In the genomic region with DNA sequence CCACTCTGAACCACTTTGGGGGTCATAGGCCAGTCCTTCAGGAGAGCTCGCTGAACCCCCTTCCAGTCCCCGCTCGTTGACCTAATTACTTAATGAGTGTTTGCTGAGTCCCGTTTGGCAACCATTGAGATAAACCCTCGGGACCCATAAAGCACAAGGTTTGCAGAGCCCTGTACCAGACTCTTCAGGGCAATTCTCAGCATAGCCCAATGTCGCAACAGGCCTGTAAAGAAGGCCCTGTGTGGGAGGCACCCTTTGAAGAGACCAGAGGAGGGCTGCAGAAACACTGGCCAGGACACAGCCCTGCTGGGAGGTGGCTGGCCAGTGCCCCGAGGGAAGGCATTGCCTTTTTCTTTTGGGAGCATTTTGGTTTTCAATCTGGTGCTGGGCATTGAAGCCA, we compare ENCODE assay signal across 15 mouse cellular contexts. TPM values are rescaled to one million over a fixed set of nuclear protein-coding genes. Genes with fewer than 3 reads are reported as not detected.
DNase-seq lines count a peak whose midpoint lies in the region; ATAC-seq and TF ChIP-seq lines count a peak whose summit lies in the region.
"Had no signal": no experiment of that assay in that cellular context is flagged by ENCODE, and none has a peak within 500 bp of the region (broad histone marks: within the 10 kb centered on the region; RNA-seq: fewer than 3 reads in every experiment).

No protein-coding gene starts in this region.

- H3K27ac ChIP-seq in heart, adult 2 months, result no peak overlapping the region
- no peak overlapping the region for H3K27ac ChIP-seq in intestine, embryonic 14.5 days (ENCODE audit: low read depth)
- H3K27ac ChIP-seq in midbrain, embryonic 15.5 days, result no peak overlapping the region
- no peak overlapping the region for H3K27ac ChIP-seq in forebrain, embryonic 15.5 days (replicated peaks)
- H3K27ac ChIP-seq: hindbrain, embryonic 14.5 days; midbrain, embryonic 13.5 days; neural tube, embryonic 12.5 days; stomach, embryonic 15.5 days had no signal

- no peak for TF ChIP-seq CTCF in heart, adult 2 months (IDR thresholded peaks at IDR 0.05)

- no peak for TF ChIP-seq EP300 in heart, adult 2 months (IDR thresholded peaks at IDR 0.05; ENCODE audit: insufficient read depth, low read depth, low read length)

- no peaks in the 10 kb centered on the region for H3K36me3 ChIP-seq in heart, adult 2 months (ENCODE audit: control insufficient read depth, insufficient read depth, low read length)
- H3K36me3 ChIP-seq in intestine, embryonic 14.5 days (ENCODE audit: control insufficient read depth, insufficient read depth, low read length), result peaks cover 48% of the 10 kb centered on the region
- no peaks in the 10 kb centered on the region for H3K36me3 ChIP-seq in midbrain, embryonic 15.5 days (replicated peaks)
- no peaks in the 10 kb centered on the region for H3K36me3 ChIP-seq in forebrain, embryonic 15.5 days
- H3K36me3 ChIP-seq: neural tube, embryonic 12.5 days had no signal

- H3K4me2 ChIP-seq in intestine, embryonic 14.5 days (ENCODE audit: low read length), result no peak overlapping the region
- H3K4me2 ChIP-seq in midbrain, embryonic 15.5 days, result no peak overlapping the region
- no peak overlapping the region for H3K4me2 ChIP-seq in forebrain, embryonic 15.5 days (replicated peaks)
- H3K4me2 ChIP-seq: hindbrain, embryonic 14.5 days; midbrain, embryonic 13.5 days; neural tube, embryonic 12.5 days; stomach, embryonic 15.5 days had no signal

- no peaks in the 10 kb centered on the region; the same call in 1 of the 2 replicates for H3K4me1 ChIP-seq in heart, adult 2 months (ENCODE audit: control insufficient read depth, insufficient read depth, low read length)
- no peaks in the 10 kb centered on the region for H3K4me1 ChIP-seq in intestine, embryonic 14.5 days (replicated peaks; ENCODE audit: control insufficient read depth, insufficient read depth, low read length)
- H3K4me1 ChIP-seq in midbrain, embryonic 15.5 days, result no peaks in the 10 kb centered on the region
- no peaks in the 10 kb centered on the region for H3K4me1 ChIP-seq in forebrain, embryonic 15.5 days
- H3K4me1 ChIP-seq: midbrain, embryonic 13.5 days; stomach, embryonic 15.5 days had no signal

- no peak for TF ChIP-seq POLR2A in heart, adult 2 months (IDR thresholded peaks at IDR 0.05; ENCODE audit: insufficient read depth, low read depth, low read length)

- H3K27me3 ChIP-seq in heart, adult 2 months (ENCODE audit: control insufficient read depth, insufficient read depth, low read length), result no peaks in the 10 kb centered on the region
- H3K27me3 ChIP-seq in intestine, embryonic 14.5 days (replicated peaks; ENCODE audit: control insufficient read depth, insufficient read depth, low read length), result no peaks in the 10 kb centered on the region
- no peaks in the 10 kb centered on the region for H3K27me3 ChIP-seq in midbrain, embryonic 15.5 days (replicated peaks)
- H3K27me3 ChIP-seq in forebrain, embryonic 15.5 days, result no peaks in the 10 kb centered on the region
- H3K27me3 ChIP-seq: midbrain, embryonic 13.5 days; neural tube, embryonic 12.5 days; stomach, embryonic 15.5 days had no signal

- no peak overlapping the region for H3K4me3 ChIP-seq in heart, adult 2 months
- no peak overlapping the region for H3K4me3 ChIP-seq in intestine, embryonic 14.5 days (ENCODE audit: low read depth, low read length)
- no peak overlapping the region for H3K4me3 ChIP-seq in midbrain, embryonic 15.5 days
- no peak overlapping the region for H3K4me3 ChIP-seq in forebrain, embryonic 15.5 days
- H3K4me3 ChIP-seq: midbrain, embryonic 13.5 days; neural tube, embryonic 12.5 days; stomach, embryonic 15.5 days had no signal

- 64% methylated on average over 7 of the region's 7 CpGs for WGBS in heart, adult 2 months
- 40% methylated on average over 7 of the region's 7 CpGs for WGBS in intestine, embryonic 14.5 days
- 83% methylated on average over 7 of the region's 7 CpGs for WGBS in midbrain, embryonic 15.5 days
- 85% methylated on average over 7 of the region's 7 CpGs for WGBS in forebrain, embryonic 15.5 days

- no peaks in the 10 kb centered on the region for H3K79me2 ChIP-seq in heart, adult 2 months (replicated peaks; ENCODE audit: control insufficient read depth, insufficient read depth, low read length)

- no peak overlapping the region for H3K9ac ChIP-seq in heart, adult 2 months (ENCODE audit: low read depth, low read length)
- H3K9ac ChIP-seq in intestine, embryonic 14.5 days (ENCODE audit: low read length), result no peak overlapping the region
- H3K9ac ChIP-seq in midbrain, embryonic 15.5 days, result no peak overlapping the region
- H3K9ac ChIP-seq in forebrain, embryonic 15.5 days (replicated peaks), result no peak overlapping the region
- H3K9ac ChIP-seq: forebrain, postnatal 0 days; hindbrain, embryonic 14.5 days; liver, postnatal 0 days; midbrain, embryonic 13.5 days; neural tube, embryonic 12.5 days; stomach, embryonic 15.5 days had no signal

- H3K9me3 ChIP-seq in intestine, embryonic 14.5 days (ENCODE audit: control insufficient read depth, low read length), result no peaks in the 10 kb centered on the region
- H3K9me3 ChIP-seq in midbrain, embryonic 15.5 days, result no peaks in the 10 kb centered on the region
- H3K9me3 ChIP-seq in forebrain, embryonic 15.5 days, result no peaks in the 10 kb centered on the region
- H3K9me3 ChIP-seq: midbrain, embryonic 13.5 days had no signal

- ATAC-seq in intestine, embryonic 14.5 days (replicated peaks; ENCODE audit: low FRiP score, low TSS enrichment, low read depth), result no peak
- no peak for ATAC-seq in midbrain, embryonic 15.5 days (replicated peaks)
- no peak for ATAC-seq in forebrain, embryonic 15.5 days (replicated peaks)
- ATAC-seq: forebrain, postnatal 0 days; liver, postnatal 0 days; midbrain, embryonic 13.5 days had no signal

- intact Hi-C loops in heart, adult 2 months (cut with DNase I), result no loop called here
- intact Hi-C loops in heart, postnatal 25 days (cut with DNase I), result no loop called here

- peak; percentile 28 to 34 for DNase-seq in heart, adult 2 months
- no peak for DNase-seq in heart, postnatal 25 days (ENCODE audit: low spot score)
- peak; percentile 39 for DNase-seq in testis, postnatal 10 days (ENCODE audit: low spot score)
- no peak for DNase-seq in testis, postnatal 14 days (ENCODE audit: low spot score)
- peak; percentile 48 for DNase-seq in intestine, embryonic 14.5 days (ENCODE audit: low spot score)
- no peak for DNase-seq in thymus, postnatal 14 days
- DNase-seq: cerebellum, adult 9-10 months; forebrain, postnatal 0 days; liver, postnatal 0 days had no signal

RNA-seq across cellular contexts. Expression of a gene that starts 14.3 kb away (rescaled TPM):
- total RNA-seq in heart, adult 2 months (2021), result 1 to 10 TPM; 2.7 to 3.5 TPM
- polyA plus RNA-seq in heart, adult 2 months (2012; rRNA removed), result 2.9 and 3.2 TPM in 2 replicates
- 1 to 10 TPM; 2.8 to 3.0 TPM for total RNA-seq in heart, postnatal 25 days (2021)
- polyA plus RNA-seq in intestine, embryonic 14.5 days (2014; fragmentation: Nextera tagmentation; extraction: Ambion mirVana), result 29.6 and 31.1 TPM in 2 replicates
- 33.5 and 35.4 TPM in 2 replicates for polyA plus RNA-seq in midbrain, embryonic 15.5 days (2015; fragmentation: Nextera tagmentation; extraction: Ambion mirVana)
- 33.4 and 36.1 TPM in 2 replicates for polyA plus RNA-seq in forebrain, embryonic 15.5 days (2015; fragmentation: Nextera tagmentation; extraction: Ambion mirVana)

Comparison
In these comparisons a context has a peak if more than half of its experiments do, and no peak if none do; other contexts are left out.
1. DNase-seq: peak in heart, adult 2 months (2 of 2), testis, postnatal 10 days (single experiment) and intestine, embryonic 14.5 days (single experiment); none in heart, postnatal 25 days (single experiment), testis, postnatal 14 days (single experiment) and thymus, postnatal 14 days (single experiment).